Mouse (Mus musculus) liver, embryonic 13.5 days (tissue): Measurements from ENCODE around the gene Alkbh4. TPM values are rescaled to one million over a fixed set of nuclear protein-coding genes. Genes with fewer than 3 reads are reported as not detected.
A peak's percentile ranks its signal among the peaks of the same experiment; 100 is the strongest.

Experiments
- ATAC-seq: fragments of 200-750 bp; cut with Nextera tagmentation; 2 replicates; pipeline ENCODE4 v1.8.0; 2017; ENCODE audit warnings: low read depth, mild to moderate bottlenecking, moderate number of reproducible peaks, moderate library complexity
- DNase-seq: peaks from one replicate; pipeline ENCODE4 v3.0.0; 2022
- H3K27ac ChIP-seq: fragments of 300-500 bp; sonication (generic); 2 replicates; pipeline ENCODE4 v1.5.1; 2015; ENCODE audit warnings: moderate library complexity, mild to moderate bottlenecking, inconsistent platforms
- H3K27me3 ChIP-seq: fragments of 300-500 bp; sonication (generic); 2 replicates; pipeline ENCODE4 v1.6.1; 2015; ENCODE audit warnings: mild to moderate bottlenecking, inconsistent platforms
- H3K36me3 ChIP-seq: fragments of 300-500 bp; sonication (generic); 2 replicates; pipeline ENCODE4 v1.6.1; 2015; ENCODE audit warnings: mild to moderate bottlenecking, inconsistent platforms
- H3K4me1 ChIP-seq: fragments of 300-500 bp; sonication (generic); replicated peaks from 2 replicates; pipeline ENCODE4 v1.6.1; 2015; ENCODE audit warnings: inconsistent platforms
- H3K4me2 ChIP-seq: fragments of 300-500 bp; sonication (generic); 2 replicates; pipeline ENCODE4 v1.6.1; 2015; ENCODE audit warnings: inconsistent platforms, mild to moderate bottlenecking, moderate library complexity
- H3K4me3 ChIP-seq: fragments of 300-500 bp; sonication (generic); replicated peaks from 2 replicates; pipeline ENCODE4 v1.5.1; 2015; ENCODE audit warnings: mild to moderate bottlenecking, inconsistent platforms
- H3K9ac ChIP-seq: fragments of 300-500 bp; sonication (generic); 2 replicates; pipeline ENCODE4 v1.6.1; 2015; ENCODE audit warnings: mild to moderate bottlenecking, inconsistent platforms
- H3K9me3 ChIP-seq: fragments of 300-500 bp; sonication (generic); replicated peaks from 2 replicates; pipeline ENCODE4 v1.6.1; 2016; ENCODE audit warnings: inconsistent platforms
- WGBS: fragments of 180-500 bp; shearing (Covaris S2); methylation state at CpG from one replicate; pipeline ENCODE4 v1.1.7; 2015; ENCODE audit not compliant: insufficient replicate concordance; 5-methylcytosine and 5-hydroxymethylcytosine counted together
- polyA plus RNA-seq: library from polyadenylated mRNA; unstranded; fragments of >200 nt; fragmentation: Nextera tagmentation; extraction: Ambion mirVana; gene quantifications from 2 replicates; pipeline ENCODE4 v1.2.1, GENCODE M21; 2015

Alkbh4 gene
- polyA plus RNA-seq, 1 experiment from 2014 or later: 15.5 TPM

- DNase-seq (no peak), ATAC-seq (peak; percentile 24)
- peak overlapping the region; percentile 51 for H3K27ac ChIP-seq
- H3K4me1 ChIP-seq: peaks cover 41% of the 10 kb centered on the region
- peaks cover 6% of the 10 kb centered on the region; the same call in 1 of the 2 replicates for H3K9me3 ChIP-seq
- peak overlapping the region; percentile 73 for H3K9ac ChIP-seq
- peaks cover 15% of the 10 kb centered on the region; the same call in 1 of the 2 replicates for H3K36me3 ChIP-seq
- no peaks in the 10 kb centered on the region for H3K27me3 ChIP-seq
- H3K4me2 ChIP-seq: peak overlapping the region; percentile 92
- H3K4me3 ChIP-seq: peak overlapping the region; percentile 66
- WGBS: 7% methylated on average over 15 of the region's 15 CpGs
Measured at GRCm38 (mm10) chr5:136169626-136170511, 33.9 kb downstream of the Alkbh4 start.

GRCm38 (mm10) chr5:136170512-136171362 is 34.8 kb downstream of the Alkbh4 start, which contains the start of gene Orai2:
Gene Orai2, minus strand, starts transcription at chr5:136170713.
- DNase-seq (peak; percentile 72), ATAC-seq (peak; percentile 80)
- Histone ChIP-seq H3K4me3 (peak within 1 kb of the TSS; percentile 66), H3K4me1 (peaks cover 41% of the 10 kb centered on the region), H3K36me3 (peaks cover 10% of the 10 kb centered on the region; the same call in 1 of the 2 replicates), H3K27ac (peak within 1 kb of the TSS; percentile 83), H3K27me3 (no peaks in the 10 kb centered on the region), H3K4me2 (peak within 1 kb of the TSS; percentile 92), H3K9me3 (peaks cover 6% of the 10 kb centered on the region; the same call in 1 of the 2 replicates), H3K9ac (peak within 1 kb of the TSS; percentile 73)
- WGBS: under 1% methylated on average over 48 of the region's 49 CpGs

GRCm38 (mm10) chr5:136171363-136172341 is 35.7 kb downstream of the Alkbh4 start:
- ATAC-seq: peak; percentile 21
- WGBS: 17% methylated on average over 17 of the region's 17 CpGs
- H3K4me3 ChIP-seq: peak overlapping the region; percentile 66
- DNase-seq: no peak
- peak overlapping the region; percentile 92 for H3K4me2 ChIP-seq
- peak overlapping the region; percentile 83 for H3K27ac ChIP-seq
- peak overlapping the region; percentile 73 for H3K9ac ChIP-seq
- no peaks in the 10 kb centered on the region for H3K27me3 ChIP-seq
- H3K36me3 ChIP-seq: peaks cover 9% of the 10 kb centered on the region; the same call in 1 of the 2 replicates
- peaks cover 6% of the 10 kb centered on the region; the same call in 1 of the 2 replicates for H3K9me3 ChIP-seq
- H3K4me1 ChIP-seq: peaks cover 41% of the 10 kb centered on the region

GRCm38 (mm10) chr5:136172939-136173338 is 37.0 kb downstream of the Alkbh4 start:
- H3K4me3 ChIP-seq: no peak overlapping the region
- no peak overlapping the region for H3K27ac ChIP-seq
- peaks cover 13% of the 10 kb centered on the region for H3K36me3 ChIP-seq
- ATAC-seq: no peak
- WGBS: 70% methylated on average over 9 of the region's 9 CpGs
- no peak overlapping the region for H3K9ac ChIP-seq
- H3K9me3 ChIP-seq: peaks cover 4% of the 10 kb centered on the region; the same call in 1 of the 2 replicates
- H3K4me2 ChIP-seq: no peak overlapping the region
- DNase-seq: no peak
- peaks cover 41% of the 10 kb centered on the region for H3K4me1 ChIP-seq
- no peaks in the 10 kb centered on the region for H3K27me3 ChIP-seq

- no peaks in the 10 kb centered on the region for H3K27me3 ChIP-seq
- no peak overlapping the region for H3K9ac ChIP-seq
- H3K4me1 ChIP-seq: peaks cover 41% of the 10 kb centered on the region
- no peaks in the 10 kb centered on the region for H3K9me3 ChIP-seq
- H3K36me3 ChIP-seq: peaks cover 14% of the 10 kb centered on the region
- ATAC-seq (no peak), DNase-seq (no peak)
- peak overlapping the region; percentile 30; the same call in 1 of the 2 replicates for H3K27ac ChIP-seq
- no peak overlapping the region for H3K4me2 ChIP-seq
- H3K4me3 ChIP-seq: no peak overlapping the region
- 38% methylated on average over 9 of the region's 9 CpGs for WGBS
Measured at GRCm38 (mm10) chr5:136173606-136174463, 37.9 kb downstream of the Alkbh4 start.

- Histone ChIP-seq H3K27me3 (no peaks in the 10 kb centered on the region), H3K4me2 (no peak overlapping the region), H3K4me1 (0 out of 2 replicates have a peak, but pooled peaks cover 13% of the 10 kb centered on the region), H3K4me3 (no peak overlapping the region), H3K9ac (no peak overlapping the region), H3K36me3 (peaks cover 69% of the 10 kb centered on the region), H3K27ac (no peak overlapping the region), H3K9me3 (no peaks in the 10 kb centered on the region)
- DNase-seq (no peak), ATAC-seq (no peak)
- WGBS: 67% methylated on average over 5 of the region's 5 CpGs
Measured at GRCm38 (mm10) chr5:136179594-136179993, 43.6 kb downstream of the Alkbh4 start.

GRCm38 (mm10) chr5:136181197-136181596 is 45.3 kb downstream of the Alkbh4 start:
- Histone ChIP-seq H3K27me3 (no peaks in the 10 kb centered on the region), H3K9ac (no peak overlapping the region), H3K9me3 (no peaks in the 10 kb centered on the region), H3K36me3 (peaks cover 84% of the 10 kb centered on the region), H3K4me1 (0 out of 2 replicates have a peak, but pooled peaks cover 13% of the 10 kb centered on the region), H3K27ac (no peak overlapping the region), H3K4me3 (no peak overlapping the region), H3K4me2 (no peak overlapping the region)
- DNase-seq: no peak
- 81% methylated on average over 6 of the region's 6 CpGs for whole genome bisulfite sequencing
- ATAC-seq: no peak

DNA sequence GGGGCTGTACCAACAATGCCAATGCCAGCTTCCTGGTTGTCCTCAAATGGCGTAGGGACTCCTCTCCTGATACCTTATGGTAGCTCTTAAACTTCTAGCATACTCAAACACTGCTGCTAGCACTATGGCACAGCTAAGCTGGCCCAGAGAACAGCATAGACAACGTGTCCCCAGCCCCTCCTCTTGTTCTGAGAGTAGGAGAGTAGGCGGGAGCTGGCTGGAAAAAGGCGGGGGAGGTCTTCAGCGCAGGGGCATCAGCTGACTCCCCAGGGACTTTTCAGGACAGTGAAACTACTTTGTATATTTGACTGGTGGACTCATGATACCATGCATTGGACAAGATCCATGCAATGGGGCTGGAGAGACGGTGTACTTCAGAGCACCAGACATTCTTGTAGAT is 46.1 kb downstream of the Alkbh4 start:
- H3K4me2 ChIP-seq: no peak overlapping the region
- ATAC-seq (no peak), DNase-seq (no peak)
- no peak overlapping the region for H3K27ac ChIP-seq
- H3K4me1 ChIP-seq: 0 out of 2 replicates have a peak, but pooled peaks cover 13% of the 10 kb centered on the region
- H3K27me3 ChIP-seq: no peaks in the 10 kb centered on the region
- H3K9ac ChIP-seq: no peak overlapping the region
- H3K9me3 ChIP-seq: no peaks in the 10 kb centered on the region
- no peak overlapping the region for H3K4me3 ChIP-seq
- 78% methylated on average over 6 of the region's 6 CpGs for WGBS
- H3K36me3 ChIP-seq: peaks cover 90% of the 10 kb centered on the region

GRCm38 (mm10) chr5:136182830-136183229 is 46.9 kb downstream of the Alkbh4 start:
- Histone ChIP-seq H3K4me2 (no peak overlapping the region), H3K27ac (no peak overlapping the region), H3K4me1 (0 out of 2 replicates have a peak, but pooled peaks cover 13% of the 10 kb centered on the region), H3K9me3 (no peaks in the 10 kb centered on the region), H3K9ac (no peak overlapping the region), H3K4me3 (no peak overlapping the region), H3K36me3 (peaks cover 93% of the 10 kb centered on the region), H3K27me3 (no peaks in the 10 kb centered on the region)
- ATAC-seq: no peak
- 25% methylated on average over 4 of the region's 4 CpGs for WGBS
- no peak for DNase-seq
